Mouse (Mus musculus): ENCODE results near the gene Acap3. TPM values are rescaled to one million over a fixed set of nuclear protein-coding genes. Genes with fewer than 3 reads are reported as not detected.

Acap3 gene
- total and polyA plus RNA-seq, 3 experiments, result 14.4 to 29.0 (median 20.9) TPM

DNA sequence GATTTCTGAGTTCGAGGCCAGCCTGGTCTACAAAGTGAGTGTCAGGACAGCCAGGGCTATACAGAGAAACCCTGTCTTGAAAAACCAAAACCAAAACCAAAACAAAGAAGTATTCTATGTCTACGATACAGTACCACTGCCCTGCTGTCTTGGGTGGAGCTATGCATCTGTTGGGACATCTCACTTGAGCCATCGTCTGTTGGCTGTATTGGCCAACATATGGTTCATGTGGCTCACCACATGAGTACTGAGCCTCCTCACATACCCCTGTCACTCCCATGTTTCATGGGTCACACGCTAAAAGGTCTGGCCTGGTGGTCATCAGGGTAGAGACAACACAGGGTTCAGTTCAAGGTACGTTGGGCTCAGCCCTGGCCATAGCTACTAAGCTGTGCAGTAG lies 5.3 kb upstream of the Acap3 start:
- no peak for DNase-seq

DNA sequence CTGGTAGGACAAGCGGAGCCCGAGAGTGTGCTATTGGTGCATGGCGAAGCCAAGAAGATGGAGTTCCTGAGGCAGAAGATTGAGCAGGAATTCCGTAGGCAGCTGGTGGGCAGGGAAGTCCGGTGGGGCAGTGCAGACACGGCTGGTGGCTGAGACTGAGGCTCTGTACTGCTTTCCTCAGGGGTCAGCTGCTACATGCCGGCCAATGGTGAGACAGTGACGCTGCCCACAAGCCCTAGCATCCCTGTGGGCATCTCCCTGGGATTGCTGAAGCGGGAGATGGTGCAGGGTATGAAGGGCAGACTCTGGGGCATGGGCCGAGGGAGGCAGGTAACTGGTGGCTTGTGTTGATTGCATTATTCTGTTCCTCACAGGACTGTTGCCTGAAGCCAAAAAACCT lies 3.9 kb upstream of the Acap3 start:
- no peak for DNase-seq

DNA sequence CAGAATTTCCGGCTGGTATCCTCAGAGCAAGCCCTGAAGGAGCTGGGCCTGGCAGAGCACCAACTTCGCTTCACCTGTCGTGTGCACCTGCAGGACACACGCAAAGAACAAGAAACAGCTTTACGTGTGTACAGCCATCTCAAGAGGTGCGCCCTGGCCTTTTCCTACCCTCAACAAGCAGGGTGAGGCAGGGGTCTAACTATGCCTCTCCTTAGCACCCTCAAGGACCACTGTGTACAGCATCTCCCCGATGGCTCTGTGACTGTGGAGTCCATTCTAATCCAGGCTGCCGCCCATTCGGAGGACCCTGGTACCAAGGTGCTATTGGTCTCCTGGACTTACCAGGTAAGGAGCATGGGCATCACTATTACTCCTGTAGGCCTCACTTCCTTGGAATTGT lies 3.4 kb upstream of the Acap3 start:
- no peak for DNase-seq

DNA sequence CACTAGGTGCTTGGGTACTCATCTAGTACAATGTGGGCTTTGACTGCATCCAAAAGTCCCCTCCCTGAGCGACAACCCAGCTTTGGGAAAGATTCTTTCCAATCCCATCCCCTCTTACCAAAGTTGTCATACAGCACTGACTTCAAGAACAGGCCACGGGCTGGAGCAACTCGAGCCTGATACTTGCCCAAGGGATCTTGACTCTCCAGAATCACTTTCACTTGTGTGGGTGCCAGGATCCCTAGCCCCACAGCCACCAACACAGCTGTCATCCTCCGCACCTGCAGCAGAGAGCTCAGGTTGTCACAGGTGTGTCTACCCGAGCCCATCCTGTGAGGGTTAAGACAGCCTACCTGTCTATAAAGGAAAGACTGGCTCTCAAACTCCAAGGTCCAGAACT lies 2.3 kb upstream of the Acap3 start:
- no peak for DNase-seq

DNA sequence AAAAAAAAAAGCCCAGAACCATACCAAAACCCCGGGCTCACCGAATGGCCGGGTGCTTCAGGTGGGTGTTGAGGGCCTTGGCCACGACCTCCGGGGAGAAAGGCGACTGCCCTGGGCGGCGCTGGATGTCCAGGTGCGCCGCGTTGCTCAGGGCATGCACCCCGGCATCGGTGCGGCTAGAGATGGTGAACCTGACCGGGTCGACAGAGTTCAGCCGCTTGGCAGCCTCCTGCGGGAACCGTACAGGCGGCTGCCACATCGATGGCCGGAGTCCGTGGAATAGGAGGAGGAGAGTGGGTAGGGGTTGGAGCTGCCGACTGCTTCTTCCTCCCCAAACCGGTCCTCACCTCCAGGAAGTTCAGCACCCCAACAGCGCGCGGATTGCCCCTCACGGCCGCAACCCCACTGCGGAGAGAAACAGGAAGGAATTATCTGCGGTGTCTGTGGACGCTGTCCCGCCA lies 581 bp upstream of the Acap3 start:
- no peak for DNase-seq

DNA sequence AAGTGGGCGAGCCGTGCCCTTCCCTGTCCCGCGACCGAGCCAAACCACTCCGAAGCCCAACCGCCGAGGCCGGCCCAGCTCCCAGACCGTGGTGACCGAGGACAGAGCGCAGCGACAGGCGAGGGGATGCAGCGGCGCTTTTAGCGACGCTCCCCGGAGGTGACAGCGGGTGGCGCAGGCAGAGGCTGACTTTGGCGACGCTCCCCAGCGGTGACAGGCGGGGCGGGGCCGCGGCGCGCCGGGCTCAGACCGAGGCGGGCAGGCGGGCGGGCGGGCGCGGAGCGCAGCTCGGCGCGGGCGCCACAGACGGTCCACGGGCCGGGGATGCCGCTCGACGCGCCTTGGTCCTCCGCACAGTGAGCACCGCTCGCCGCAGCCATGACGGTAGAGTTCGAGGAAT lies 395 bp downstream of the Acap3 start:
- DNase-seq, result peak; percentile 92

DNA sequence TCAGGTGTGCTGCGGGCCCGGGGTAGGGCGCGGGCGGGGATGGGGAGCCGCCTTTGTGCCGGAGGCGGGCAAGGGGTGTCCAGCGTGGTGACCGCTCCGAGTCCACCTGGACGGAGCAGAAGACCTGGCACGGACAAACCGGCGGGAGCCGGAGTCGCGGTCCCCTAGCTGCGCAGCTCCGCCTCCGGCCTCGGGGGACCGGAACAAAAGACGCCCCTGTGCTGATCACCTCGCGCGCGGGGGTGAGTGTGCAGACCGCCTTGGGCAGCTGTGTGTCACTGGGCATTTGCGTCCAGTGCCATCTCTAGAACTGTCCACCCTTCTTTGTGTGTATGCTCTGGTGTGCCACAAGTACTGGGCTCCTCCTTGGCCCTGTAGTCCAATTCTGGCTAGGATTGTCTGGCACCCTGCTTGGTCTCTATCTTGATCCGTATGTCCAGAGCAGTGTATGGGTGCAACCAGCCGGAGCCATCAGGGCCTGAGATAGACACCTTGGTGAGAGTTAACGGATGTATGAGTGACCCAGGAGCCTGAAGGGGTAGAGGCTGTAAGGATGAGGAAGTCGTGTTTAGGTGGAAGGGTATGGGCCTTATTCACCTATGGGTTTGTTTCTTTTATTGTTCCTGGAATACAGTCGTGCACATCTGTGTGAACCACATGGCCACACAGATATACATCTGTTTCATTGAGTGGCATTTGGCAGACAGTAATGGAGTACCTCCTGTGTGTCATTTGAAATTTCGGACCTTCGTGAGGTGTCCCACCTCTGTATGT lies 1.0 kb downstream of the Acap3 start:
- DNase-seq, result peak; percentile 61

DNA sequence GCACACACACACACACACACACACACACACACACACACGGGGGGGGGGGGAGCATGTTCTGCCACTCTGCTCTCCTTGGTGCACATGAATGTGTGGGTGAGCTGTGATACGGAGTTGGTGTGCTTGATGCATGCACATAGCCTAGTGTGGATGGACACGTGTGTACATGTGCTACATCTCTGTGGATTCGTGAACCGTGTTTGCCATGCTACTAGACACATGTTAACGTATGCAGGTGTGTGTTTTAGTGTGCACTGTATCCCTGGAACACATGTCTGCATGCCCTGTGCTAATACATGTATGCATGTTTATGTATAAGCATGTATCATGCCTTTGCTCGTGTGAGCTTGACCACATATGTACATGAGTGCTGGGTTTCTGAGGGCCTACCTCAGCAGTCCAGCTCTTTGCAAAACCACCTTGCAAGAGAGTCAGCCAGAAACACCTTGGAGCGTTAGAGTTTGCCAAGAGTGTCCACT lies 1.6 kb downstream of the Acap3 start:
- peak; percentile 2 for DNase-seq

DNA sequence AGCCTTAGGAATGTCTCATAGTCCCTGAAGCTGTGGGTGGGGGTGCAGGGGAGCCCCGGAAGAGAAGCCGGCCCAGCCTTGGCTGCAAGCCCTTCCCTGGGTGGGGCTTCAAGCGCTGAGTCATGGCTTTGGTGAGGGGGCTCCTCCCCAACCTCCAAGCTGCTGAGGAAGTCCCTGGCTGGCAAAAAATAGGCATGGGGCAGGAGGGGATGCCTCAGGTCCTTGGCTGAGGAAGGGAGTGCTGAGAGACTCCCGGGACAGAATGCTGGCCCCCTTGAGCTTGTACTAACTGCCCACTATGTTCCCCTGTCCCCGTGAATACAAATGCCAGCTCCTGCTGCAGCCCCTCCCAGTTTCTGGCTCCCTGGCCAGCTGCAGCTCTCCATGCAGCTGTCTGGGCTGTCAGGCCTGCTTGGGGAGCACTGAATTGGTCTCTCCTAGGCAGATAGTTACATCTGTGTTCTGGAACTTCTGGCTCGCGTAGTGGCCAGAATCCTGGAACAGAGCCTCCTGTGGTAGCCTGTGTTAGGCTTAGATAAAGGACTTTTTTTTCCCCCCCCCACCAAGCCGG lies 2.8 kb downstream of the Acap3 start:
- peak; percentile 85 for DNase-seq

DNA sequence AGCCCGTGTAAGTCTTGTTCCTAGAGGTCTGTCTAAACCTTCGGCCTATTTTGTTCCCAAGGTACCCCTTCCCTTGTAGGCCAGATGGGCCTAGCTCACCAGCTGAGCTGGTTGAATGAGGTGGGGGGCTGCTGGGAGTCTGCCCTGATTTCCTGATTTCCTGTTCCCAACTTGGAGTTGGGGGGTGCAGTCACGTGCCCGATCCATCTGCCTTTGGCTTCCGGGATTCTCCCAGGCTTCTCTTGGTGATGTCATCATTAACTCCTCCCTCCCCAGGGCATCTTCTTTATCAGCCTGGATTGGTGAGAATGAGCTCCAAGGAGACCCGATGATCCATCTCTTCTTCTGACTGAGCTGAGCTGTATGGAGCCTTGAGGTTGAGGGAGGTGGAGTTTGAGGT lies 3.6 kb downstream of the Acap3 start:
- DNase-seq, result peak; percentile 54

DNA sequence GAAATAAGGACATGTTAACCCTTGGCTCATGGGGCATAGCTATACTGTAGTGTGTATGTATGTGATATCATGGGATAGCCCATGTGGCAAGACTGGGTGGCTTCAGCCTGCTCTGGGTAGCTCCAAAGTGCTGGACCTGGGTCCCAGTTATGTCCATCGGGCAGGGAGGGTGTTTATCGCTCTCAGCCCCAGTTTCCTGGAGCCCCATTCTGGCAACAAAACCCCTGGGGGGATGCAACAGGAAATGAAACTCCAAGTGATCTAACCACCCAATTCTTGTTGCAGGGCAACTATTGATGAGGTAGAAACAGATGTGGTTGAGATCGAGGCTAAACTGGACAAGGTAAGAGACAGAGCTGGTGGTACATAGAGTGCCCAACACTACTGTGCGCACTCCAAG lies 4.2 kb downstream of the Acap3 start:
- peak; percentile 2 for DNase-seq

DNA sequence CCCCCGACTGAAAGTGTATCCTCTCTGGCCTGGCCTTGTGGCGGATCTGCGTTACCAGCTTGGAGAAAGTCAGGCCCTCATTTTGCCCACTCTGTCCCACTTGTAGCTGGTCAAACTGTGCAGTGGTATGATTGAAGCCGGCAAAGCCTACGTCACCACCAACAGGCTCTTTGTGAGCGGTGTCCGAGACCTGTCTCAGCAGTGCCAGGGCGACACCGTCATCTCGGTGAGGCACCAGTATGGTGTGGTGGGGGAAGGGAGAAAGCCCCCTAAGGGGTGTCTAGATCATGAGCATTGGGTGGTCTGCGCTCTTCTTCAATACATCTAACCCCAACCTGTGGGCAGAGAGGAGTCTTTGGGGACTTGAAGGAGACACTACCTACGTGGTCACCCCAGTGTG lies 4.8 kb downstream of the Acap3 start:
- no peak for DNase-seq

DNA sequence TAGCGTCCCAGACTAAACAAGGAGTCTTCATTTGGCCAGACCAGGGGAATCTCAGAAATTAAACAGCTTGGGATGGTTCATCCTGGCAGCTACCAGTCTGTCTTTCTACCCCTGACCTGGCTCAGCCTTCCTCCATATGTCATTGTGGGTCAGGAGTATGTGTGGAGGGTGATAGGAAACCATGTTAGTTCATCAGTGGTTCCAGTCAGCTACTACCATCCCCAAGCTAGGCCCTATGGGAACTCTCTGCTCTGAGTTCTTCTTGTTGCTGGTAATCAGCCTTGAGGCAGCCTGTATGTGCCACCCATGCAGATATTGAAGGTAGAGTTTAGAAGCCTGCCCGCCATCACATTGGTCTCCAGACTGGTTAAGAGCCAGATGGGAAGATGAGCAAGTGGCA lies 6.7 kb downstream of the Acap3 start:
- DNase-seq, result peak; percentile 2

DNA sequence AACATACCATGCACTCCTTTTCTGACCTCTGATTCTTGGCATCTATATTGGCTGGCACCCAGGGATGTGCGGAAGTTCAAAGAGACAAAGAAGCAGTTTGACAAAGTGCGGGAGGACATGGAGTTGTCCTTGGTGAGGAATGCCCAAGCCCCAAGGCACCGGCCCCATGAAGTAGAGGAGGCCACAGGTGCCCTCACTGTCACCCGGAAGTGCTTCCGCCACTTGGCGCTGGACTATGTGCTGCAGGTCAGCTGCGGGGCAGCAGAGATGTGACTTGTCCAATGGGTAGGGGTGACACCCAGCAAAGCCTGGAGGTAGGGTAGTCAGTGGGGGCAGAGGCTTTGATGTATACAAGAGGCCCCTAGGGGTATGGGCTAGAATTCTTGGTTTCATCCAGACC lies 7.7 kb downstream of the Acap3 start:
- DNase-seq, result peak; percentile 13

DNA sequence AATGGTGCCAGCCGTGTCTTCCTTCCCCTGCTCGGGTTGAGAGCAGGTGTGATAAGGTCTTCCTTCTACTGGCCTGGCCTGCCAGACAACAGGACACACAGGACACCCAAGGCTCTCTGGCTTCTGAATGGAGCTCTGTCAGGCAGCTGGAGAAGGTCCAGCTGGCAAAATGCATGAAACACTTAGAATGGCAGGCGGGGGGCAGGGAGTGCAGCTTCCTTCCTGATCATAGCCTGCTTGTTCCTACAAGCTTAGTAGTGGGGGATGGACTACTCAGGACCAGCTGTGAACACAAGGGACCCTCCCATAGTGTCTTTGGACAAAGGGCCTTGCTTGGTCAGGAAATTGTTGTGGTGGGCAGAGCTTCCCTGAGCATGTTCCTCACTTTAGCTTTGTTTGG lies 9.6 kb downstream of the Acap3 start:
- peak; percentile 37 for DNase-seq

DNA sequence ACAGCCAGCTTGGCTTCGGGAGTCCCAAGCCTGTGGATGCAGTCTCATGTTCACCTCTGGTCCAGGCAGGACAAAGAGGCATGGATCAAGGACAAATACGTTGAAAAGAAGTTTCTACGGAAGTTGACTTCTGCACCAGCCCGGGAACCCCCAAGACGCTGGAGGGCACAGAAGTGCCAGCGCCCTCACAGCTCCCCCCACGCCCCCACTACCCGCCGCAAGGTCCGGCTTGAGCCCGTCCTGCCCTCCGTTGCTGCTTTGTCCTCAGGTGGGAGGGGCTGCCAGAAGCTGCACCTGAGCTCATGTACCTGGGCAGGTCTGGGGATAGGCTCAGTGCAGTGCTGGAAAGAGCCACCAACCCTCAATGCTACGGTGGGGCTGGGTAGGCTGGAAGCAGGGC lies 11.6 kb downstream of the Acap3 start:
- no peak for DNase-seq

DNA sequence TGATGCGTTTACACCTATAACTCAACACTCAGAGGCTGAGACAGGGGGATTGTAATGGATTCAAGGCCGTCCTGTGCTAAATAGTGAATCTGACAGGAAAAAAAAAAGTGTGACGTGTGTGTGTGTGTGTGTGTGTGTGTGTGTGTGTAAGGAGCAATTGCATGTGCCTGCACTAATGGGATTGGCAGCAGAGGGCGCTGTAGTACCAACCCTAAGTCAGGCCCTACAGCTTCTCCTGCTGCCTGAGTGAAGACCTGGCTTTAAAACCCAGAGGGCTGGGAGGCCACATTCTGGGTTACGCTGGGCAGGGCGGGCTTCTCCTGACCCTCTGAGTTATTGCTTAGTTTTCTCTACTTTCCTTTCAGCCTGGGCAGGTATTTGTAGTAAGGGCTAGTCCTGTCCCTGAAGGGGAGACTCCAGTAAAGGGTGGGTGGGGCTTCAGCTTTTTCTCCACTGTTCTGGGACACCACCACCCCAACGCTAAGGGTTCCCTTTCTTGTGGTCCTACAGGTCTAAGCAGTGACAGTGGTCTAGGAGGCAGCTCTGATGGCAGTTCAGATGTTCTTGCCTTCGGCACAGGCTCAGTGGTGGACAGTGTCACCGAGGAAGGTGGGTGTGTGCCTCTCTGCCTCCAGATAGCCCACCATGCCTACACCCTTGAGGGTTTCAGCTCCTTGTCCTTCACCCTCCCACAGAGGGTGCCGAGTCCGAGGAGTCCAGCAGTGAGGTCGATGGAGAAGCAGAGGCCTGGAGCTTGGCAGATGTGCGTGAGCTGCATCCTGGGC lies 12.9 kb downstream of the Acap3 start:
- peak; percentile 19 for DNase-seq

DNA sequence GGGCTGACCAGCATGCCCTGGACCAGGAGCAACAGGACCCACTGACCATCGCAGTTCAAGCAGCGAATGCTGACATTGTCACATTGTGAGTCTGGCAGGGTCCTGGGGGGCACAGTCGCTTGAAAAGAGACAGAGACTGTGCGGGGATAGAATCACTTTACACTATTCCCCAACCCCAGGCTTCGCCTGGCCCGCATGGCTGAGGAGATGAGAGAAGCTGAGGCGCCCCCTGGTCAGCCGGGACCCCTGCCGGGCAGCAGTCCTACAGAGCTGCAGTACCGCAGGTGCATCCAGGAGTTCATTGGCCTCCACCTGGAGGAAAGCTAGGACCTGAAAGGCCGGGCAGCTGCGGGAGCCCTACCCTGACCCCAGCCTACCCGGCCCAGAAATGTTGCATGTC lies 14.0 kb downstream of the Acap3 start:
- peak; percentile 3 for DNase-seq

DNA sequence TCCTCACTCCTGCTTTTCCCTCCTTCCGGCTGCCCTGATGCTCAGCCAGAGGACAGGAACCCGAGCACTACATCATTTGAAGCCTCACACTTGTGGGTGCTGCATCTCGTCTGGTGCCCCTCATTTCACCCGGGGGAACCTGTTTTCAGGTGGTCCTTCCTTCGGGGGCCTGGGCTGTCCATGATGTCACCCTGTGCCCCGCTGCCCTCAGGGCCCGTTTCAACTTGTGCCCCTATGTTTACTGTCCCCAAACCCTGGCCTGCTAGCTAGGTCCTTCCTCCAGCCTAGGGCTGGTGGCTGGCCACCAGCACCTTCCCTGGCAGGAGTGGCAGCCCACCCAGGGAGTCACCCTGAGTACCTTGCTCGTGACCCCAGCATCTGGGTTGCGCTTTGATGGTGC lies 14.5 kb downstream of the Acap3 start:
- peak; percentile 1 for DNase-seq

DNA sequence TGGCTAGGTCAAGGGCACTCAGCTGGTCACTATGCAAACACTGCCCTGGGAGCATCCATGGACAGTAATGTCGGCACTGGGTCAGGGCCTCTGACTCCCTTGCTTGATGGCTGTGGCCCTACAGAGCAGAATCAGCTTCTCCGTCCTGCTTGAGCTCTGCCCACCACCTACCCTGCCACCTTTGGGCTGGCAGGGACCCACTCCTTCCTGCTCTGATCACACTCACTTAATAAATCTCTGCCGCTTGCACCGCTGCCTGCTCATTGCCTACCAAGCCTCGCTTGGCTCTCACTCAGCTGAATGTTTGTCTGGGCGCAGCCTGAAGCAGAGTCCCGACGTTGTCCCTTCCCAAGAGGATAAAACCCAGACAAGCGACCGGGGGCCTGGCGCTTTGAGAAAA lies 15.4 kb downstream of the Acap3 start:
- peak; percentile 10 for DNase-seq

DNA sequence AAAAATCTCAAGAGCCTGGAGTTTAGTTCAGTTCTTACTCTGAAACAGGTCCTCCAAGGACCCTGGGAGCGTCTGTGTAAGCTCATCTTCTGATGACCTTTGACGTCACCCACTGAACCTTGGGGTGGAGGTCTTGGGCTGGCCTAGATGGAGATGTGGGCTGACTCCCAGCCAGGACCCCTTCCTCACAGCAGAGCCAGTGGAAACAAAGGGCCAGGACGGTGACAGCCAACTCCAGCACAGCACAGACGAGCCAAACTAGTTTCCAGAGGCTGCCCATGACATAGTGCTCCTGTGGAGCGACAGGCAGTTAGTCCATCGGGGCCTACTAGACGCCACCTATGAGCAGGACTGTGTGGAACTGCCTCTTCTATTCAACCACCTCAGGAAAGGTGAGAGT lies 16.7 kb downstream of the Acap3 start:
- peak; percentile 3 for DNase-seq

DNA sequence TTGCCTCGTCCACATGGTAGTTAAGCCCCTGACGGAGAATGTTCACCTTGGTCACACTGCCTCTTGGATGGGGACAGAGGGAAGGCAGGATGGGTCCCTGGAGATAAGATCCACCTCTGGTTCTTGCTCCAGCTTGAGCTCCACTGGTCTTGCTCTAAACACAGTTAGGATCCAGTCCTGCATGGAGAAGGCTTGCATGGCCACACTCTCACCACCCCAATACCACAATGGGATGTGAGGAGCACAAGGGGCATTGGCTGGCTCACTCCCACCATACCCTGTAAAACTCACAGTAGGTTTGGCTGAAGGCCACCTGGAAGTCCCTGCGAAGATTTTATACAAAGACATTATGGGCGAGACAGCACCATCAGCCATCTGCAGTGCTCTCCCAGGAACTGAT lies 17.1 kb downstream of the Acap3 start:
- DNase-seq, result no peak

DNA sequence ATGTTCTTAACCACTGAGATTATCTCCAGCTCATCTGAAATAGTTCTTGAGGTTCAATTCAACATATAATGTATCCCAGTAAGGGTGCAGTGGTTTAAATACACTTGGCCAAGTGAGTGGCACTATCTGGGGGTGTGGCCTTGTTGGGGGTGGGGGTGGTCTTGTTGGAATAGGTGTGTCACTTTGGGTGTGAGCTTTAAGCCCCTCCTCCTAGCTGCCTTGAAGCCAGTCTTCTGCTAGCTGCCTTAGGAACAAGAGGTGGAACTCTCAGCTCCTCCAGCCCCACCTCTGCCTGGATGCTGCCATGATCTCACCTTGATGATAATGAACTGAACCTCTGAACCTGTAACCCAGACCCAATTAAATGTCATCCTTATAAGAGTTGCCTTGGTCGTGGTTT lies 40.4 kb downstream of the Acap3 start:
- DNase-seq, result no peak
